Mouse (Mus musculus) brain, embryonic 14.5 days (tissue): Measurements from ENCODE around the gene Cdk14. TPM values are rescaled to one million over a fixed set of nuclear protein-coding genes. Genes with fewer than 3 reads are reported as not detected.

Source experiments
- DNase-seq: peaks from one replicate; pipeline ENCODE4 v3.0.0-alpha.2; 2011; ENCODE audit warnings: low read depth
- CTCF ChIP-seq: fragments of 200-500 bp; IDR thresholded peaks from 2 replicates; pipeline ENCODE4 v1.5.1; 2012; ENCODE audit warnings: inconsistent platforms, mild to moderate bottlenecking, moderate library complexity, borderline replicate concordance; ENCODE audit not compliant: insufficient read depth, insufficient read length; ENCODE audit errors: extremely low read depth
- POLR2A ChIP-seq: fragments of 200-500 bp; IDR thresholded peaks from 2 replicates; pipeline ENCODE4 v1.6.1; 2012; ENCODE audit warnings: mild to moderate bottlenecking, inconsistent platforms, borderline replicate concordance; ENCODE audit not compliant: poor library complexity, insufficient read depth, insufficient read length, severe bottlenecking; ENCODE audit errors: extremely low read depth
- polyA plus RNA-seq: library from polyadenylated mRNA; depleted of rRNA; stranded (reverse); fragments of >200 nt; gene quantifications from 2 replicates; pipeline ENCODE4 v1.2.3, GENCODE M21; 2012

Gene Cdk14
- polyA plus RNA-seq, 1 experiment: 33.3 TPM

- TF ChIP-seq POLR2A (no peak), CTCF (peak; percentile 69; the same call in 1 of the 2 replicates)
- peak; percentile 90 for DNase-seq
Measured at GRCm38 (mm10) chr5:5265861-5266786, 154.0 kb downstream of the Cdk14 start.

- peak; percentile 73 for DNase-seq
- TF ChIP-seq POLR2A (no peak), CTCF (no peak)
Measured at GRCm38 (mm10) chr5:5265401-5265841, 154.7 kb downstream of the Cdk14 start.

GRCm38 (mm10) chr5:5264712-5265111 lies 155.4 kb downstream of the Cdk14 start:
- no peak for DNase-seq

GRCm38 (mm10) chr5:5261725-5262296 lies 158.3 kb downstream of the Cdk14 start:
- TF ChIP-seq CTCF (no peak), POLR2A (no peak)
- no peak for DNase-seq

More at GRCm38 (mm10) chr5:5264712-5265111, 155.4 kb downstream of the Cdk14 start:
- TF ChIP-seq CTCF: no peak
- no peak for TF ChIP-seq POLR2A

GRCm38 (mm10) chr5:5260966-5261724 lies 159.0 kb downstream of the Cdk14 start:
- peak; percentile 36 for DNase-seq
- no peak for TF ChIP-seq CTCF
- no peak for TF ChIP-seq POLR2A

GRCm38 (mm10) chr5:5260309-5260708 lies 159.8 kb downstream of the Cdk14 start:
- TF ChIP-seq CTCF (no peak), POLR2A (no peak)
- no peak for DNase-seq

- TF ChIP-seq POLR2A (no peak), CTCF (no peak)
- no peak for DNase-seq
Measured at GRCm38 (mm10) chr5:5254391-5254790, 165.7 kb downstream of the Cdk14 start.

GRCm38 (mm10) chr5:5253177-5253576 lies 166.9 kb downstream of the Cdk14 start:
- DNase-seq: no peak
- TF ChIP-seq POLR2A (no peak), CTCF (no peak)

GRCm38 (mm10) chr5:5247671-5248070 lies 172.4 kb downstream of the Cdk14 start:
- DNase-seq: no peak
- TF ChIP-seq POLR2A: no peak
- TF ChIP-seq CTCF: no peak

- DNase-seq: no peak
Measured at GRCm38 (mm10) chr5:5246534-5247175, 173.5 kb downstream of the Cdk14 start.

More at GRCm38 (mm10) chr5:5246534-5247175, 173.5 kb downstream of the Cdk14 start:
- TF ChIP-seq POLR2A: no peak
- TF ChIP-seq CTCF: no peak
